Mouse (Mus musculus): ENCODE results near the gene Gpatch2. TPM values are rescaled to one million over a fixed set of nuclear protein-coding genes. Genes with fewer than 3 reads are reported as not detected.
A peak's percentile ranks its signal among the peaks of the same experiment; 100 is the strongest.

The Gpatch2 gene
- polyA plus RNA-seq, 1 experiment from 2014 or later: 14.7 TPM

GRCm38 (mm10) chr1:187369049-187369448 lies 153.7 kb downstream of the Gpatch2 start:
- 74% methylated on average over 2 of the region's 2 CpGs for WGBS
- no peaks in the 10 kb centered on the region for H3K27me3 ChIP-seq (ENCODE audit: control insufficient read depth, insufficient read depth, low read length)

GRCm38 (mm10) chr1:187373506-187373905 lies 158.2 kb downstream of the Gpatch2 start:
- WGBS: 80% methylated on average over 6 of the region's 6 CpGs
- Histone ChIP-seq H3K4me2 (ENCODE audit: low read length) (no peak overlapping the region), H3K9ac (ENCODE audit: low read length) (no peak overlapping the region), H3K9me3 (ENCODE audit: control insufficient read depth, low read length) (no peaks in the 10 kb centered on the region), H3K27ac (replicated peaks in 1 of 2; ENCODE audit: control insufficient read depth in 1 of 2, insufficient read depth in 1 of 2, low read depth in 2 of 2, low read length in 2 of 2) (no peak overlapping the region), H3K27me3 (ENCODE audit: control insufficient read depth, insufficient read depth, low read length) (no peaks in the 10 kb centered on the region), H3K4me1 (ENCODE audit: control insufficient read depth in 2 of 2, insufficient read depth in 2 of 2, low read length in 2 of 2) (peaks cover 7 to 9% of the 10 kb centered on the region in 2 experiments; a peak in 3 of 4 replicates), H3K36me3 (ENCODE audit: control insufficient read depth, insufficient read depth, low read length) (no peaks in the 10 kb centered on the region), H3K4me3 (ENCODE audit: control insufficient read depth in 1 of 2, insufficient read depth in 1 of 2, low read depth in 1 of 2, low read length in 2 of 2) (no peak overlapping the region)
- no peak for ATAC-seq (ENCODE audit: insufficient number of reproducible peaks, insufficient read depth, low FRiP score, low read depth)

More at GRCm38 (mm10) chr1:187369049-187369448, 153.7 kb downstream of the Gpatch2 start:
- Histone ChIP-seq H3K4me3 (ENCODE audit: control insufficient read depth in 1 of 2, insufficient read depth in 1 of 2, low read depth in 1 of 2, low read length in 2 of 2) (no peak overlapping the region), H3K36me3 (ENCODE audit: control insufficient read depth, insufficient read depth, low read length) (no peaks in the 10 kb centered on the region), H3K9ac (ENCODE audit: low read length) (no peak overlapping the region), H3K27ac (replicated peaks in 1 of 2; ENCODE audit: control insufficient read depth in 1 of 2, insufficient read depth in 1 of 2, low read depth in 2 of 2, low read length in 2 of 2) (no peak overlapping the region), H3K4me1 (ENCODE audit: control insufficient read depth in 2 of 2, insufficient read depth in 2 of 2, low read length in 2 of 2) (no peaks in the 10 kb centered on the region), H3K9me3 (ENCODE audit: control insufficient read depth, low read length) (no peaks in the 10 kb centered on the region), H3K4me2 (ENCODE audit: low read length) (no peak overlapping the region)
- no peak for ATAC-seq (ENCODE audit: insufficient number of reproducible peaks, insufficient read depth, low FRiP score, low read depth)

GRCm38 (mm10) chr1:187374418-187374817 lies 159.1 kb downstream of the Gpatch2 start:
- Histone ChIP-seq H3K4me2 (ENCODE audit: low read length) (no peak overlapping the region), H3K27ac (replicated peaks in 1 of 2; ENCODE audit: control insufficient read depth in 1 of 2, insufficient read depth in 1 of 2, low read depth in 2 of 2, low read length in 2 of 2) (no peak overlapping the region), H3K9ac (ENCODE audit: low read length) (no peak overlapping the region), H3K4me3 (ENCODE audit: control insufficient read depth in 1 of 2, insufficient read depth in 1 of 2, low read depth in 1 of 2, low read length in 2 of 2) (no peak overlapping the region), H3K9me3 (ENCODE audit: control insufficient read depth, low read length) (no peaks in the 10 kb centered on the region), H3K27me3 (ENCODE audit: control insufficient read depth, insufficient read depth, low read length) (no peaks in the 10 kb centered on the region), H3K36me3 (ENCODE audit: control insufficient read depth, insufficient read depth, low read length) (no peaks in the 10 kb centered on the region), H3K4me1 (ENCODE audit: control insufficient read depth in 2 of 2, insufficient read depth in 2 of 2, low read length in 2 of 2) (peaks cover 8 to 12% of the 10 kb centered on the region in 2 experiments; a peak in 3 of 4 replicates)
- peak; percentile 50; the same call in 1 of the 2 replicates for ATAC-seq (ENCODE audit: insufficient number of reproducible peaks, insufficient read depth, low FRiP score, low read depth)
- 93% methylated on average over 4 of the region's 4 CpGs for WGBS

- Histone ChIP-seq H3K27ac (replicated peaks in 1 of 2; ENCODE audit: control insufficient read depth in 1 of 2, insufficient read depth in 1 of 2, low read depth in 2 of 2, low read length in 2 of 2) (no peak overlapping the region), H3K4me2 (ENCODE audit: low read length) (0 out of 2 replicates have a peak overlapping the region, but pooled peaks have one; percentile 28), H3K4me3 (ENCODE audit: control insufficient read depth in 1 of 2, insufficient read depth in 1 of 2, low read depth in 1 of 2, low read length in 2 of 2) (no peak overlapping the region), H3K4me1 (ENCODE audit: control insufficient read depth in 2 of 2, insufficient read depth in 2 of 2, low read length in 2 of 2) (peaks cover 8 to 12% of the 10 kb centered on the region in 2 experiments; a peak in 3 of 4 replicates), H3K9me3 (ENCODE audit: control insufficient read depth, low read length) (no peaks in the 10 kb centered on the region), H3K9ac (ENCODE audit: low read length) (no peak overlapping the region), H3K27me3 (ENCODE audit: control insufficient read depth, insufficient read depth, low read length) (no peaks in the 10 kb centered on the region), H3K36me3 (ENCODE audit: control insufficient read depth, insufficient read depth, low read length) (no peaks in the 10 kb centered on the region)
- 55% methylated on average over 11 of the region's 11 CpGs for WGBS
- no peak for ATAC-seq (ENCODE audit: insufficient number of reproducible peaks, insufficient read depth, low FRiP score, low read depth)
Measured at GRCm38 (mm10) chr1:187376946-187377671, 161.8 kb downstream of the Gpatch2 start.

GRCm38 (mm10) chr1:187377865-187378524 lies 162.7 kb downstream of the Gpatch2 start:
- Histone ChIP-seq H3K4me3 (ENCODE audit: control insufficient read depth in 1 of 2, insufficient read depth in 1 of 2, low read depth in 1 of 2, low read length in 2 of 2) (no peak overlapping the region), H3K9ac (ENCODE audit: low read length) (no peak overlapping the region), H3K36me3 (ENCODE audit: control insufficient read depth, insufficient read depth, low read length) (no peaks in the 10 kb centered on the region), H3K4me2 (ENCODE audit: low read length) (no peak overlapping the region), H3K27me3 (ENCODE audit: control insufficient read depth, insufficient read depth, low read length) (no peaks in the 10 kb centered on the region), H3K9me3 (ENCODE audit: control insufficient read depth, low read length) (no peaks in the 10 kb centered on the region), H3K27ac (replicated peaks in 1 of 2; ENCODE audit: control insufficient read depth in 1 of 2, insufficient read depth in 1 of 2, low read depth in 2 of 2, low read length in 2 of 2) (no peak overlapping the region), H3K4me1 (ENCODE audit: control insufficient read depth in 2 of 2, insufficient read depth in 2 of 2, low read length in 2 of 2) (peaks cover 8 to 12% of the 10 kb centered on the region in 2 experiments; a peak in 3 of 4 replicates)
- WGBS: 69% methylated on average over 14 of the region's 14 CpGs
- no peak for ATAC-seq (ENCODE audit: insufficient number of reproducible peaks, insufficient read depth, low FRiP score, low read depth)

GRCm38 (mm10) chr1:187389476-187389875 lies 174.2 kb downstream of the Gpatch2 start:
- WGBS: 55% methylated on average over 4 of the region's 4 CpGs
- Histone ChIP-seq H3K9ac (ENCODE audit: low read length) (no peak overlapping the region), H3K4me2 (ENCODE audit: low read length) (no peak overlapping the region), H3K4me3 (ENCODE audit: control insufficient read depth in 1 of 2, insufficient read depth in 1 of 2, low read depth in 1 of 2, low read length in 2 of 2) (no peak overlapping the region), H3K27ac (replicated peaks in 1 of 2; ENCODE audit: control insufficient read depth in 1 of 2, insufficient read depth in 1 of 2, low read depth in 2 of 2, low read length in 2 of 2) (no peak overlapping the region), H3K36me3 (ENCODE audit: control insufficient read depth, insufficient read depth, low read length) (no peaks in the 10 kb centered on the region), H3K9me3 (ENCODE audit: control insufficient read depth, low read length) (0 out of 2 replicates have a peak, but pooled peaks cover 4% of the 10 kb centered on the region), H3K4me1 (ENCODE audit: control insufficient read depth in 2 of 2, insufficient read depth in 2 of 2, low read length in 2 of 2) (no peaks in the 10 kb centered on the region), H3K27me3 (ENCODE audit: control insufficient read depth, insufficient read depth, low read length) (no peaks in the 10 kb centered on the region)
- ATAC-seq (ENCODE audit: insufficient number of reproducible peaks, insufficient read depth, low FRiP score, low read depth): no peak

GRCm38 (mm10) chr1:187400834-187401233 lies 185.5 kb downstream of the Gpatch2 start:
- H3K4me3 ChIP-seq (ENCODE audit: control insufficient read depth in 1 of 2, insufficient read depth in 1 of 2, low read depth in 1 of 2, low read length in 2 of 2): no peak overlapping the region
- H3K36me3 ChIP-seq (ENCODE audit: control insufficient read depth, insufficient read depth, low read length): no peaks in the 10 kb centered on the region
- WGBS: 83% methylated on average over 9 of the region's 9 CpGs
- H3K27me3 ChIP-seq (ENCODE audit: control insufficient read depth, insufficient read depth, low read length): no peaks in the 10 kb centered on the region
- ATAC-seq (ENCODE audit: insufficient number of reproducible peaks, insufficient read depth, low FRiP score, low read depth): no peak
- no peak overlapping the region for H3K27ac ChIP-seq (replicated peaks in 1 of 2; ENCODE audit: control insufficient read depth in 1 of 2, insufficient read depth in 1 of 2, low read depth in 2 of 2, low read length in 2 of 2)
- H3K9me3 ChIP-seq (ENCODE audit: control insufficient read depth, low read length): no peaks in the 10 kb centered on the region
- no peak overlapping the region for H3K9ac ChIP-seq (ENCODE audit: low read length)
- H3K4me2 ChIP-seq (ENCODE audit: low read length): no peak overlapping the region
- H3K4me1 ChIP-seq (ENCODE audit: control insufficient read depth in 2 of 2, insufficient read depth in 2 of 2, low read length in 2 of 2): no peaks in the 10 kb centered on the region
